Mouse (Mus musculus) kidney, postnatal 25 days (tissue): ENCODE data around the gene Kri1.
"Not testable (repeated sequence)": the region's sequence is repeated elsewhere in the genome, so short reads cannot be mapped to it uniquely, and the experiment has no call there.

Source experiments
- DNase-seq, 2 experiments: peaks; one replicate each; pipeline ENCODE4 v3.0.0; 2021; ENCODE audit warnings: mixed read lengths in 2 of 2

Kri1 gene

GRCm38 (mm10) chr9:21314367-21315140 lies 26.8 kb upstream of the Kri1 start:
- DNase-seq: no peak

GRCm38 (mm10) chr9:21313394-21313793 lies 25.6 kb upstream of the Kri1 start:
- peak; percentile 87 to 88 for DNase-seq

GRCm38 (mm10) chr9:21312134-21312533 lies 24.4 kb upstream of the Kri1 start, which contains the start of gene Ap1m2:
Gene Ap1m2, minus strand, starts transcription at chr9:21312337.
- DNase-seq: peak; percentile 67 to 83

- DNase-seq: no peak
These were observed 23.9 kb upstream of the Kri1 start for GRCm38 (mm10) chr9:21311695-21312094.

GRCm38 (mm10) chr9:21309150-21309741 lies 21.5 kb upstream of the Kri1 start:
- DNase-seq: peak; percentile 58 to 73

GRCm38 (mm10) chr9:21305065-21305464 lies 17.3 kb upstream of the Kri1 start:
- no peak for DNase-seq

DNA sequence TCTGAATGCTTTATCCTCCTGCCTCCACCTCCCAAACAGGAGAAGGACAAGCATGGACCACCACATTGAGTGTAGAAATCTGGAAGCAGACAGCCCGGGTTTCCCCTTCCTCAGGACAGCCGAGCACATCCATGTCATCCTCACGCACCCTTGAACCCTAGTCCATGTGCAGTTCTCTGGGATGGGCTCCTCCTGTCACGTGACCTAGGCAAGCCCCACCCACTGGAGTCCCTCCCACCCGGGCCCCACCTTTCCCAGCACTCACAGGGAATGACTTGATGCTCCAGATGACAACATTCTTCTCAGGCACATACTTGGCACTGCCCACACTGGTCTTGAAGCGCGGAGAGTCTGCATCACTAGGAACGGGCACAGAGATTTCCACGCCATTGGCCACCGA lies 11.2 kb upstream of the Kri1 start:
- DNase-seq: no peak

GRCm38 (mm10) chr9:21292271-21292670 lies 4.5 kb upstream of the Kri1 start:
- DNase-seq: no peak

- DNase-seq: not testable (repeated sequence)
These were observed 4.1 kb upstream of the Kri1 start for GRCm38 (mm10) chr9:21291868-21292267.

GRCm38 (mm10) chr9:21291022-21291787 lies 3.4 kb upstream of the Kri1 start, which contains the start of gene Cdkn2d:
Gene Cdkn2d, minus strand, starts transcription at chr9:21291407.
- DNase-seq: peak; percentile 100

DNA sequence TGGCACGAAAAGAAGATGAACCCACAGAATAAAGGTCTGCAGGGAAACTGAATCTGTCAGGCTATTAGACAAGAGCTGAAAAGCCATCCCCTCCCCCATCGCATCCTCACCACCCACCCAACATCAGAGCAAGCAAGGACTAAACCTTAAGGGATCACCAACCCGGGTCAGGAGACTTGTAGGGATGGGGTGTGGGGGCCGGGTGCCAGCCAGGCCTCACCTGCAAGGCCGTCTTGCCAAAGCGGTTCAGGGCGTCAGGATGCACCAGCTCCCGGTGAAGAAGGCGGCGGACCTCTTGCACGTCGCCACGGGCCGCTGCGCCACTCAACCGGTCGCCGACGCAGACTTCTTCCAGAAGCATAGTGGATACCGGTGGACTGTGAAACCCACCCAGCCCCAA lies 2.8 kb upstream of the Kri1 start:
- no peak for DNase-seq

DNA sequence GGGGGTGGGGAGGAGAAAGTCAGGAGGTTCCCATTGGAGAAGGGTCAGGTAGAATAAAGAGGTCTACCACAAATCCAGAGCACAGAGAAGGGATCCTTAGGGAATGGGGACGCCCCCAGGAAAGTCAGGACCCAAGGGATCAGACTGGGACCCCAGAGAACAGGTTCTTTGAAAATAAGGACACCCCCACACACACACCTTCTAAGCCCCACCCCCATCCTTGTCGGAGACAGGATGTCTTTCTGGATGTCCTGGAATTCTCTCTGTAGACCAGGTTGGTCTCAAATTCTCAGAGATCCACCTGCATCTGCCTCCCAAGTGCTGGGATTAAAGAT lies 1.5 kb upstream of the Kri1 start:
- no peak for DNase-seq

GRCm38 (mm10) chr9:21288404-21289336 lies 901 bp upstream of the Kri1 start:
- peak in 1 of 2 experiments; percentile 54 for DNase-seq

- no peak for DNase-seq
These were observed 1.0 kb downstream of the Kri1 start for GRCm38 (mm10) chr9:21286753-21287152.

DNA sequence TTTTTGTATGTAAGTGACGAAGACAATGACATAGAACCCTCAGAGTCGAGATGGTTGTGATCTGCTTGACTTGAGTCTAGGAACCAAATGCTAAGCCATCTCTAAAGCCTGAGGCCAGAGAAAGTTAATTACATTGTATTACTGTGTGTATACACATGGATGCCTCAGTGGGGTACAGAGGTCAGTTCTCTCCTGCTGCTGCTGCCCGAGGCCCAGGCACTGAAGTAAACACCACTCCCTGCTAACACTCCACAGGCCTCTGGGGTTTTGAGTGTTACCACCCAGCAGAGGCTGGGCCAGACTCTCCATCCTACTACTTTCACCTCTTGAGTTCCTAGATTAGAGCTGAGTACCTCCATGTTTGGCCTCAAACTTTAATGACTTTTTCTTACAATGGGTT lies 3.8 kb downstream of the Kri1 start:
- DNase-seq: peak; percentile 26 to 59

- DNase-seq: no peak
These were observed 4.2 kb downstream of the Kri1 start for GRCm38 (mm10) chr9:21283591-21283990.

- no peak for DNase-seq
These were observed 10.0 kb downstream of the Kri1 start for GRCm38 (mm10) chr9:21277776-21278175.

- DNase-seq: no peak
These were observed 11.5 kb downstream of the Kri1 start for GRCm38 (mm10) chr9:21276307-21276706.

- DNase-seq: no peak
These were observed 12.0 kb downstream of the Kri1 start for GRCm38 (mm10) chr9:21275727-21276126.

GRCm38 (mm10) chr9:21275013-21275710 lies 12.6 kb downstream of the Kri1 start:
- DNase-seq: no peak

DNA sequence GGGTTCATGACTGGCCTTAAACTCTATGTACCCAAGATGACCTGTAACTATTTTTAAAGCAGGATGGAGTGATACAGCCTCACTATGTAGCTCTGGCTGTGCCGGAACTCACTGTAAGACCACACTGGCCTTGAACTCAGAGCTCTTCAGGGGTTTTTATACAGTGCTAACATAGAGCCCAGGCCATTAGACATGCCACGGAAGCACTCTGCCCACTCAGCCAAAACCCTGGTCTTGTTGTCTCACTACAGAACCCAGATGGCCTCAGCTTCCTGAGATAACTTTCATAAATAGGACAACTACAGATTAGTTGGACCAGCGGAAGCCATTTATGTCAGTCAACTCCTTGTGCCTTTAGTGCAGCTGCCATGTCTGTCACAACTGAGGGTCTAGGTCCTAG lies 13.4 kb downstream of the Kri1 start:
- no peak for DNase-seq
